Mouse (Mus musculus): ENCODE results near the gene Emc10. TPM values are rescaled to one million over a fixed set of nuclear protein-coding genes. Genes with fewer than 3 reads are reported as not detected.

Emc10 gene
- total and polyA plus RNA-seq, 3 experiments = 91.4 to 149 TPM; not detected in 1

- H3K9ac ChIP-seq (ENCODE audit: control insufficient read depth, low read depth, low read length, poor library complexity, severe bottlenecking) = no peak overlapping the region
- H3K79me2 ChIP-seq (ENCODE audit: control insufficient read depth, insufficient read depth, low read length, poor library complexity) = no peaks in the 10 kb centered on the region
- no peaks in the 10 kb centered on the region for H3K36me3 ChIP-seq (ENCODE audit: control insufficient read depth in 1 of 2, insufficient read depth in 2 of 2, low read length in 2 of 2)
- no peak overlapping the region for H3K4me3 ChIP-seq (ENCODE audit: control insufficient read depth in 1 of 2, insufficient read depth in 1 of 2, low read depth in 2 of 2, low read length in 2 of 2)
- H3K27me3 ChIP-seq (ENCODE audit: control insufficient read depth in 1 of 2, insufficient read depth in 2 of 2, low read length in 2 of 2) = peaks cover 0 to 3% of the 10 kb centered on the region in 2 experiments; a peak in 3 of 4 replicates
- H3K4me1 ChIP-seq (ENCODE audit: control insufficient read depth in 1 of 2, insufficient read depth in 2 of 2, low read length in 2 of 2) = no peaks in the 10 kb centered on the region
- no peak overlapping the region for H3K27ac ChIP-seq (ENCODE audit: control insufficient read depth, low read depth, low read length)
- no peak for TF ChIP-seq NELFE (IDR thresholded peaks at IDR 0.05; ENCODE audit: low read depth, low read length)
- TF ChIP-seq RCOR1 (IDR thresholded peaks at IDR 0.05; ENCODE audit: low read depth, low read length) = no peak
- peak; percentile 60 to 68 (median 61) for TF ChIP-seq CTCF (IDR thresholded peaks at IDR 0.05 in 2 of 3, conservative IDR thresholded peaks at IDR 0.05 in 1 of 3; ENCODE audit: control insufficient read depth in 1 of 3, insufficient read depth in 1 of 3, low read depth in 2 of 3, low read length in 3 of 3, poor library complexity in 1 of 3, severe bottlenecking in 1 of 3)
- TF ChIP-seq CHD1 (IDR thresholded peaks at IDR 0.05; ENCODE audit: low read depth, low read length) = no peak
- TF ChIP-seq RAD21 (IDR thresholded peaks at IDR 0.05; ENCODE audit: low read depth, low read length) = peak; percentile 57
- TF ChIP-seq ZC3H11A (IDR thresholded peaks at IDR 0.05; ENCODE audit: low read depth, low read length) = 0 out of 2 replicates have a peak, but pooled peaks have one; percentile 27
- peak; percentile 58 for TF ChIP-seq SMC3 (IDR thresholded peaks at IDR 0.05; ENCODE audit: low read depth, low read length)
- DNase-seq (ENCODE audit: low read depth, low spot score) = peak; percentile 48
- H3K9me3 ChIP-seq (replicated peaks; ENCODE audit: insufficient read depth, low read length) = no peaks in the 10 kb centered on the region
These were observed 23.0 kb upstream of the Emc10 start for GRCm38 (mm10) chr7:44519240-44519913.

GRCm38 (mm10) chr7:44507491-44507890 is 11.2 kb upstream of the Emc10 start:
- H3K27me3 ChIP-seq (ENCODE audit: control insufficient read depth in 1 of 2, insufficient read depth in 2 of 2, low read length in 2 of 2) = peaks cover 0 to 3% of the 10 kb centered on the region in 2 experiments; a peak in 1 of 4 replicates
- no peaks in the 10 kb centered on the region for H3K9me3 ChIP-seq (replicated peaks; ENCODE audit: insufficient read depth, low read length)
- H3K9ac ChIP-seq (ENCODE audit: control insufficient read depth, low read depth, low read length, poor library complexity, severe bottlenecking) = no peak overlapping the region
- no peak overlapping the region for H3K27ac ChIP-seq (ENCODE audit: control insufficient read depth, low read depth, low read length)
- H3K36me3 ChIP-seq (ENCODE audit: control insufficient read depth in 1 of 2, insufficient read depth in 2 of 2, low read length in 2 of 2) = no peaks in the 10 kb centered on the region
- DNase-seq (ENCODE audit: low read depth, low spot score) = no peak
- no peaks in the 10 kb centered on the region for H3K4me1 ChIP-seq (ENCODE audit: control insufficient read depth in 1 of 2, insufficient read depth in 2 of 2, low read length in 2 of 2)
- TF ChIP-seq MAX (IDR thresholded peaks at IDR 0.05; ENCODE audit: low read length) (no peak), MEF2A (IDR thresholded peaks at IDR 0.05; ENCODE audit: extremely low read depth, insufficient replicate concordance, low read depth, low read length, poor library complexity, severe bottlenecking) (no peak), TCF12 (IDR thresholded peaks at IDR 0.05; ENCODE audit: low read depth, low read length) (no peak), TAL1 (IDR thresholded peaks at IDR 0.05; ENCODE audit: low read length) (no peak)
- H3K79me2 ChIP-seq (ENCODE audit: control insufficient read depth, insufficient read depth, low read length, poor library complexity) = no peaks in the 10 kb centered on the region
- no peak overlapping the region for H3K4me3 ChIP-seq (ENCODE audit: control insufficient read depth in 1 of 2, insufficient read depth in 1 of 2, low read depth in 2 of 2, low read length in 2 of 2)

- no peaks in the 10 kb centered on the region for H3K36me3 ChIP-seq (ENCODE audit: control insufficient read depth in 1 of 2, insufficient read depth in 2 of 2, low read length in 2 of 2)
- H3K27me3 ChIP-seq (ENCODE audit: control insufficient read depth in 1 of 2, insufficient read depth in 2 of 2, low read length in 2 of 2) = no peaks in the 10 kb centered on the region
- H3K9ac ChIP-seq (ENCODE audit: control insufficient read depth, low read depth, low read length, poor library complexity, severe bottlenecking) = no peak overlapping the region
- peaks cover 0 to 2% of the 10 kb centered on the region in 2 experiments; a peak in 1 of 4 replicates for H3K4me1 ChIP-seq (ENCODE audit: control insufficient read depth in 1 of 2, insufficient read depth in 2 of 2, low read length in 2 of 2)
- no peak overlapping the region for H3K4me3 ChIP-seq (ENCODE audit: control insufficient read depth in 1 of 2, insufficient read depth in 1 of 2, low read depth in 2 of 2, low read length in 2 of 2)
- no peaks in the 10 kb centered on the region for H3K9me3 ChIP-seq (replicated peaks; ENCODE audit: insufficient read depth, low read length)
- peak; percentile 81 for DNase-seq (ENCODE audit: low read depth, low spot score)
- no peak overlapping the region for H3K27ac ChIP-seq (ENCODE audit: control insufficient read depth, low read depth, low read length)
- no peaks in the 10 kb centered on the region for H3K79me2 ChIP-seq (ENCODE audit: control insufficient read depth, insufficient read depth, low read length, poor library complexity)
- no peak for TF ChIP-seq POLR2AphosphoS2 (IDR thresholded peaks at IDR 0.05; ENCODE audit: low read length)
- no peak for TF ChIP-seq ZNF384 (IDR thresholded peaks at IDR 0.05; ENCODE audit: low read depth, low read length)
- no peak for TF ChIP-seq ZKSCAN1 (IDR thresholded peaks at IDR 0.05; ENCODE audit: low read depth, low read length)
- no peak for TF ChIP-seq EP300 (IDR thresholded peaks at IDR 0.05; ENCODE audit: low read depth in 1 of 2, low read length in 2 of 2)
- no peak for TF ChIP-seq USF1 (IDR thresholded peaks at IDR 0.05; ENCODE audit: low read depth, low read length)
- peak; percentile 78 for TF ChIP-seq SMC3 (IDR thresholded peaks at IDR 0.05; ENCODE audit: low read depth, low read length)
- no peak for TF ChIP-seq KAT2A (conservative IDR thresholded peaks at IDR 0.05; ENCODE audit: low read depth, low read length)
- peak; percentile 73 to 84 (median 79) for TF ChIP-seq CTCF (IDR thresholded peaks at IDR 0.05 in 2 of 3, conservative IDR thresholded peaks at IDR 0.05 in 1 of 3; ENCODE audit: control insufficient read depth in 1 of 3, insufficient read depth in 1 of 3, low read depth in 2 of 3, low read length in 3 of 3, poor library complexity in 1 of 3, severe bottlenecking in 1 of 3)
- TF ChIP-seq TCF12 (IDR thresholded peaks at IDR 0.05; ENCODE audit: low read depth, low read length) = no peak
- no peak for TF ChIP-seq MYC (IDR thresholded peaks at IDR 0.05; ENCODE audit: low read depth, low read length)
- TF ChIP-seq USF2 (IDR thresholded peaks at IDR 0.05; ENCODE audit: borderline replicate concordance in 1 of 2, insufficient read depth in 1 of 2, low read depth in 1 of 2, low read length in 2 of 2) = no peak
- TF ChIP-seq RAD21 (IDR thresholded peaks at IDR 0.05; ENCODE audit: low read depth, low read length) = peak; percentile 40
- TF ChIP-seq ETS1 (IDR thresholded peaks at IDR 0.05; ENCODE audit: low read depth, low read length) = no peak
- TF ChIP-seq MYB (IDR thresholded peaks at IDR 0.05; ENCODE audit: low read depth, low read length) = no peak
- no peak for TF ChIP-seq BHLHE40 (IDR thresholded peaks at IDR 0.05; ENCODE audit: borderline replicate concordance, low read depth, low read length)
- peak; percentile 92 for TF ChIP-seq JUND (IDR thresholded peaks at IDR 0.05; ENCODE audit: low read depth, low read length)
- no peak for TF ChIP-seq RCOR1 (IDR thresholded peaks at IDR 0.05; ENCODE audit: low read depth, low read length)
These were observed 5.3 kb upstream of the Emc10 start for GRCm38 (mm10) chr7:44501563-44502115.
